Mouse (Mus musculus) heart, embryonic 10.5 days (tissue): ENCODE data around the gene Mtmr14. TPM values are rescaled to one million over a fixed set of nuclear protein-coding genes. Genes with fewer than 3 reads are reported as not detected.

ENCODE experiments used
- DNase-seq: peaks from one replicate; pipeline ENCODE4 v3.0.0-alpha.2; 2017; ENCODE audit warnings: low spot score
- H3K27ac ChIP-seq: fragments of 300-500 bp; sonication (generic); 2 replicates; pipeline ENCODE4 v1.5.1; 2016; ENCODE audit warnings: mild to moderate bottlenecking
- H3K27me3 ChIP-seq: fragments of 300-500 bp; sonication (generic); 2 replicates; pipeline ENCODE4 v1.6.1; 2016; ENCODE audit warnings: mild to moderate bottlenecking; ENCODE audit not compliant: poor library complexity, insufficient read depth, severe bottlenecking
- H3K36me3 ChIP-seq: fragments of 300-500 bp; sonication (generic); 2 replicates; pipeline ENCODE4 v1.6.1; 2016; ENCODE audit warnings: mild to moderate bottlenecking, moderate library complexity
- H3K4me1 ChIP-seq: fragments of 300-500 bp; sonication (generic); 2 replicates; pipeline ENCODE4 v1.6.1; 2016; ENCODE audit warnings: mild to moderate bottlenecking
- H3K4me3 ChIP-seq: fragments of 300-500 bp; sonication (generic); 2 replicates; pipeline ENCODE4 v1.5.1; 2016; ENCODE audit warnings: mild to moderate bottlenecking, moderate library complexity
- H3K9me3 ChIP-seq: fragments of 300-500 bp; sonication (generic); 2 replicates; pipeline ENCODE4 v1.6.1; 2016; ENCODE audit warnings: mild to moderate bottlenecking, moderate library complexity
- WGBS: fragments of 180-500 bp; shearing (Covaris S2); methylation state at CpG from one replicate; pipeline ENCODE4 v1.1.7; 2016; 5-methylcytosine and 5-hydroxymethylcytosine counted together
- polyA plus RNA-seq: library from polyadenylated mRNA; unstranded; fragments of >200 nt; fragmentation: Nextera tagmentation; extraction: Ambion mirVana; gene quantifications from 2 replicates; pipeline ENCODE4 v1.2.1, GENCODE M21; 2016

The Mtmr14 gene
- polyA plus RNA-seq, 1 experiment from 2014 or later: 36.6 TPM

DNA sequence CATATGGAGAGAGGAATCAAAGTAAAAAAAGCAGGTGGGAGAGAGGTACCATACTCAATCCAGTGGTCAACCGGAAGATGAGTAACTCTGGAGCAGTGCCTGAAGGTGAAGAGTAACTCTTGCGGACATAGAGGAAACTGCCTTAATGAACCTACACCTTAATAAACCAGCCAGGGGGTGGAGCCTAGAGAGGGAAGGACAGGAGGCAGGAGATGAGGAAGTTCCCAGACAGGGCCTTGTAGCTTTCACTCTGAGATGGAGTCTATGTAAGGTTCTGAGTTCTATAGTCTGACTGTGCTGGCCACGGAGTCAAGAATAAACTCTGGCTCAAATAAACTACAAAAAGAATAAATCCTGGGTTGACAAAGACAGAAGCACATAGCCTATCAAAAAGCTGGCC is 47.3 kb downstream of the Mtmr14 start:
- H3K36me3 ChIP-seq: peaks cover 3% of the 10 kb centered on the region; the same call in 1 of the 2 replicates
- peaks cover 19% of the 10 kb centered on the region for H3K4me1 ChIP-seq
- 71% methylated on average over 3 of the region's 3 CpGs for WGBS
- peaks cover 50% of the 10 kb centered on the region for H3K27me3 ChIP-seq
- H3K27ac ChIP-seq: no peak overlapping the region
- H3K4me3 ChIP-seq: no peak overlapping the region
- DNase-seq: no peak
- H3K9me3 ChIP-seq: no peaks in the 10 kb centered on the region

DNA sequence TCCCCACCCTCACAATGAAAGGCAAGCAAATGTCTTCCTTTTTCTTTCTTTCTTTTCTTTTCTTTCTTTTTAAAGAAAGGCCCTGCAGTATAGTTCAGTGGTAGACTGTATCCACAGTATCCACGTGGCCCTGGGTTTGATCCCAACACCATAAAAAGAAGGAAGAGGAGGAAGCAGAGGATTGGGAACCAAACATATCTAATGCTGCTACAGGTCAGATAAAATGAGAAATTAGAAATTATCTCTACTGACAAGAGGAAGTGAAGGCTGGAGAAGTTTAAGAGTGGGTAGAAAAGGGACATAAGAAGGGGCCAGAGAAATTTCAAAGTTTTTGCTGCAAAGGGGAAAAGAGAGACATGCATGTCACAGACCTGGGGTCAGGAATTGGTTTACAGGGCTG is 48.7 kb downstream of the Mtmr14 start:
- Histone ChIP-seq H3K27me3 (peaks cover 48% of the 10 kb centered on the region), H3K36me3 (no peaks in the 10 kb centered on the region), H3K4me1 (peaks cover 19% of the 10 kb centered on the region), H3K4me3 (no peak overlapping the region), H3K9me3 (no peaks in the 10 kb centered on the region), H3K27ac (no peak overlapping the region)
- WGBS: 63% methylated on average over 1 of the region's 1 CpGs
- no peak for DNase-seq

DNA sequence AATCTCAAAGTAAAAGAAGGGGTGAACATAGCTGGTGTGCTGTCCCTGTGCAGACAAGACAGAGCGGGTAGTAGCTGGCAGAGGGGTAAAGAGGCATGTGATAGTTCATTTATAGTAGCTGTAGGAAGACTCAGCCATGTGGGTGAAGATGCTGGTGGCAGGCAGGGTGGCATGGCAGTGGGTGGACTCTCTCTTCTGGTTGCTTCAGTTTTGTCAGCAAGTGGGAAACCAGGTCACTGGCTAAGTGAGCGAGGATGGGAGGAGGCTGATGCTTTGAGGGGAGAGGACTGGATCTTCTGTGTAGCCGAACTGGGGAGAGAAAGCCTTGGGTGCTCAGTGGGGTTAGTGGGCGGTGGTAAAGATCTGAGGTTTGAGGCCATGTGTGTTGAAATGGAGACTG is 49.6 kb downstream of the Mtmr14 start:
- peaks cover 39% of the 10 kb centered on the region for H3K27me3 ChIP-seq
- no peaks in the 10 kb centered on the region for H3K36me3 ChIP-seq
- no peak for DNase-seq
- no peak overlapping the region for H3K27ac ChIP-seq
- whole genome bisulfite sequencing: 59% methylated on average over 4 of the region's 4 CpGs
- peaks cover 14% of the 10 kb centered on the region for H3K4me1 ChIP-seq
- H3K4me3 ChIP-seq: no peak overlapping the region
- H3K9me3 ChIP-seq: no peaks in the 10 kb centered on the region

DNA sequence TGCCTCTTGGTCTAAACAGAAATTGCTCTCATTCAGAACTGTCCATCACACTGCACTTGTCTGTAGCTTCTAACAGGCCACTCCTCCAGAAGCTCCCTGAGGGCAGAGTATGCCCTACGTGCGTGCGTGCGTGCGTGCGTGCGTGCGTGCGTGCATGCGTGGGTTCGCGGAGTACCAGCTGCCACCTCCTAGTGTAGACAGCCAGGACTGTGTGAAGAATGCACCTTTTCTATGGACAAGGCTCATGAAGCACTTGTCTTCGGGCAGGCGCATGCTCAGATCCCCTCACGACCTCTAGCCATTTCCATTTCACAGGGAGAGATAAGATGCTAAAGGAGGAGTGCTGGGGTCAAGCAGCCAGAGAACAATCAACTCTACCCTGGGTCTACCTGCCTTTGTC is 51.7 kb downstream of the Mtmr14 start:
- Histone ChIP-seq H3K36me3 (no peaks in the 10 kb centered on the region), H3K9me3 (no peaks in the 10 kb centered on the region), H3K27ac (no peak overlapping the region), H3K27me3 (peaks cover 18% of the 10 kb centered on the region), H3K4me1 (no peaks in the 10 kb centered on the region), H3K4me3 (no peak overlapping the region)
- DNase-seq: no peak
- 82% methylated on average over 15 of the region's 15 CpGs for WGBS

DNA sequence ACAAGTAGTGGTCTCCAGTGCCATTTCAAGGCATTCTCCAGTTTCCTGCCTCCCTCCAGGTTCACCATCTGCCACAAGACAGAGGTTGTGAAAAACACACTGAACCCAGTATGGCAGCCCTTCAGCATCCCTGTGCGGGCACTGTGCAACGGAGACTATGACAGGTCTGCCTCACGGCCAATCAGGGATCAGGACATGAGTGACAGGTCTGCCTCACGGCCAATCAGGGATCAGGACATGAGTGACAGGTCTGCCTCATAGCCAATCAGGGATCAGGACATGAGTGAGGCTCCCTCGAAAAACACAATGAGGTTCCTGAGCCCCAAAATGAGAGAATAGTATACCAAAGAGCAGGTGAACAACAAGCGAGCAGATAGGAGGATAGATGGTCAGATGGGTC is 52.7 kb downstream of the Mtmr14 start:
- no peaks in the 10 kb centered on the region for H3K36me3 ChIP-seq
- 67% methylated on average over 6 of the region's 6 CpGs for WGBS
- H3K27ac ChIP-seq: no peak overlapping the region
- peaks cover 8% of the 10 kb centered on the region for H3K27me3 ChIP-seq
- no peaks in the 10 kb centered on the region for H3K9me3 ChIP-seq
- no peak overlapping the region for H3K4me3 ChIP-seq
- no peak for DNase-seq
- no peaks in the 10 kb centered on the region for H3K4me1 ChIP-seq

DNA sequence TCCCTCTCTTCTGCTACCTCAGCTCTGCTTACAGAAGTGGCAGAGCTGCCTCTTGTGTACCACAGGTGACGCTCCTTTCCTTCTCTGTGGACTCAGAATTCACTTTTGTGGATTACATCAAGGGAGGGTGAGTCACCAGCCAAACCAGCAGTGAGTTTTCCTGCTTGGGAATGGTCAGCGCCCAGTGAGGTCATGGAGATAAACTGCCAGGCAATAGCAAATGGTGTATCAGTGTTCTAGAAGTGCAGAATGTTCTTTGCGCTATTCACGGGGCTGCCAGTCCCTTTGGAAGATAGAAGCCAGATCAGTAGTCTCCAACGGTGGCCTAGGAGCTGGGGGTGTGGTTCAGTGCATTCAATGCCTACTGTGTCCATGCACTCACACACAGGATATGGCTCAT is 55.3 kb downstream of the Mtmr14 start:
- no peak overlapping the region for H3K4me3 ChIP-seq
- no peaks in the 10 kb centered on the region for H3K27me3 ChIP-seq
- no peaks in the 10 kb centered on the region for H3K9me3 ChIP-seq
- H3K4me1 ChIP-seq: no peaks in the 10 kb centered on the region
- 54% methylated on average over 5 of the region's 5 CpGs for WGBS
- DNase-seq: no peak
- H3K36me3 ChIP-seq: no peaks in the 10 kb centered on the region
- H3K27ac ChIP-seq: no peak overlapping the region

DNA sequence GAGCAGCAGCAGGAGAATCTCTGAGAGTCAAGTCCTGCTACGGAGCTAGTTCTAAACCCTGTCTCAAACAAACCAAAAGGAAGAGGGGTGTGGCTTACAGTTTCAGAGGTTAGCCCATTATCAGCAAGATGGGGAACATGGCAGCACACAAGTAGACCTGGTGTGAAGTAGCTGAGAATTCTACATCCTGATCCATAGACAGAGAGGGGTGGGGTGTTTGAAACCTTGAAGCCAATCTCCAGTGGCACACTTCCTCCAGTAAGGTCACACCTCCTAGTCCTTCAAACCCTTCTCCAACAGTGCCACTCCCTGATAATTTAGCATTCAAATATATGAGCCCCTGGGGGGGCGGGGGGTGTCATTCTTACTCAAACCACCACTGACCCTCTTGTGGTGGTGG is 58.4 kb downstream of the Mtmr14 start:
- Histone ChIP-seq H3K27me3 (no peaks in the 10 kb centered on the region), H3K4me1 (peaks cover 4% of the 10 kb centered on the region; the same call in 1 of the 2 replicates), H3K27ac (no peak overlapping the region), H3K36me3 (no peaks in the 10 kb centered on the region), H3K4me3 (no peak overlapping the region), H3K9me3 (no peaks in the 10 kb centered on the region)
- 66% methylated on average over 2 of the region's 2 CpGs for WGBS
- DNase-seq: no peak

DNA sequence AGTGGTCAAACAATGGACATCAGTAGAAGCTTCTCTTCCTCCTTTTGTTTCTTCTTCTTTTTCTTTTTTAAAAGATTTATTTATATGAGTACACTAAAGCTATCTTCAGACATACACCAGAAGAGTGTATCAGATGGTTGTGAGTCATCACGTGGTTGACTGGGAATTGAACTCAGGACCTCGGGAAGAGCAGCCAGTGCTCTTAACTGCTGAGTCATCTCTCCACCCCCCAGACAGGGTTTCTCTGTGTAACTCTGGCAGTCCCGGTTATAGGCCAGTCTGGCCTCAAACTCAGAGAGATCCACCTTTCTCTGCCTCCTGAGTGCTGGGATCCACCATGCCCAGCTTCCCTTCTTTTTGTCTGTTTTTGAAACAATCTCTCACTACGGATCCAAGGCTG is 59.0 kb downstream of the Mtmr14 start:
- H3K27me3 ChIP-seq: no peaks in the 10 kb centered on the region
- no peaks in the 10 kb centered on the region for H3K9me3 ChIP-seq
- no peak overlapping the region for H3K4me3 ChIP-seq
- WGBS: 64% methylated on average over 4 of the region's 4 CpGs
- no peak overlapping the region for H3K27ac ChIP-seq
- no peak for DNase-seq
- H3K4me1 ChIP-seq: peaks cover 7% of the 10 kb centered on the region; the same call in 1 of the 2 replicates
- no peaks in the 10 kb centered on the region for H3K36me3 ChIP-seq

DNA sequence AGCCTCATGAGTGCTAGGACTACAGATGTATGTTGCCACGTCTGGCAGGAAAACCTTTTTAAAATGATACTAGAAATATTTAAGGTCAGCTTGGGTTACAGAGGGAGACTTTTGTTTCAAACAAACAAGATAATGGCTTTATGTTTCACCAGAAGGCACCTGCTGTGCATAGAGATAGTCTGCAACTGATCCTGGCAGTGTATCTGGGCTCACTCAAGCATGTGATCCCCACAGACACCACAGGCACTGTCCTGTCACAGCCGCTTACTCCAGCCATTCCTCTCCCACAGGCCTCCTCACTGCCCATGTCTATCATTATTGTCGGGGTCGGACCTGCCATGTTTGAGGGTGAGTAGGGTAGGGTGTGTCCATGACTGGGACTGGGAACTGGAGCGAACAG is 63.7 kb downstream of the Mtmr14 start:
- no peaks in the 10 kb centered on the region for H3K27me3 ChIP-seq
- 78% methylated on average over 5 of the region's 5 CpGs for WGBS
- H3K36me3 ChIP-seq: no peaks in the 10 kb centered on the region
- no peak overlapping the region for H3K27ac ChIP-seq
- peaks cover 15% of the 10 kb centered on the region; the same call in 1 of the 2 replicates for H3K4me1 ChIP-seq
- H3K9me3 ChIP-seq: no peaks in the 10 kb centered on the region
- no peak overlapping the region for H3K4me3 ChIP-seq
- DNase-seq: no peak

DNA sequence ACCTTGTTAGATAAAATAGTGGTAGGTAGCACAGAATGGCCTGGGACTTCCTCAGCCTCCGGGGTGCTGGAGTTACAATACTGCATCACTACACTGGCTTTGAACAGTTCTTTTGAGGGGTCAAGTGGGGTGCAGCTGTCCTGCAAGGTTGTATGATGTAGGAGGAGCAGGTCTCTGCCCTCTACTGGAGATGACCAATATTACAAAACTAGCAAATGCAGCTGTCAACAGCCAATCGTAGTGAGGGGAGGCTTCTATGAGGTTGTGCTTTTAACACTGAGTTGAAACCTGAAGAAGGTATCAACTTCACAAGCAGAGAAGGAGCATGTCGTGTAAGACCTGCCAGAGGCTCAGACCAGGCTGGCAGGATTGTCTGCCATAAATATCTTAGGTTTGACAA is 64.6 kb downstream of the Mtmr14 start:
- Histone ChIP-seq H3K9me3 (no peaks in the 10 kb centered on the region), H3K27ac (no peak overlapping the region), H3K4me1 (peaks cover 15% of the 10 kb centered on the region; the same call in 1 of the 2 replicates), H3K36me3 (no peaks in the 10 kb centered on the region), H3K27me3 (no peaks in the 10 kb centered on the region), H3K4me3 (no peak overlapping the region)
- 23% methylated on average over 3 of the region's 3 CpGs for WGBS
- no peak for DNase-seq

DNA sequence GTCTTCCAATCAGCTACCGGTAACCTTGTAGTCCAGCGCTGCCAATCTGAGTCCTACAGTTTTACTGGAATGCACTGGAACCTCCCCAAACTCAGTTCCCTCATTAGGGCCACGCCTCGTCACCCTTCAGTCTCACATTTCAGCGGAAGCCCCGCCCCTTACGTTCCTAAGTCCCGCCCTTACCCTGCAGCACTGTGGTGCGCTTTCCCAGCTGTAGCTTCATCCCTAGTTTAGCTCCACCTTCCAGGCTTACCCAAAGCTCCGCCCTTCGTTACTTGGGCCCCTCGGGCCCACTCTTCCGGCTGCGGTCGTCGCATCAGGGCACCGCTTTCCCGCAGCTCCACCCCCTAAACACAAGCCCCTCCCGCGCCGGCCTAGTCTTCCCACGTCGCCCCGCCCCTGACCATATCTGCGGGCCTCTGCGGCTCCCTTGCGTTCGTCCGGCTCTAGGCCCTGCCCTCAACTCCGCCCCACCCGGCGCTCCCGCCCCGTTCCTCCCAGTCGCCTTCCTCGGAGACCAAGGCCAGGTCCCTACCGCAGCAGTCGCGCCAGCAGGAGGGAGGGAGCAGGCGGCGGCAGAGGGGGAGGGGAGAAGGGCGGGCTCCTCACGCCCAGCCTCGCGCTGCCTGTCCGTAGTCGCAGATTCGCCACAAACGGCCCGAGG is 68.8 kb downstream of the Mtmr14 start:
- H3K36me3 ChIP-seq: peaks cover 16% of the 10 kb centered on the region
- H3K9me3 ChIP-seq: no peaks in the 10 kb centered on the region
- H3K4me1 ChIP-seq: peaks cover 35% of the 10 kb centered on the region
- DNase-seq: peak; percentile 100
- no peaks in the 10 kb centered on the region for H3K27me3 ChIP-seq
- peak overlapping the region; percentile 80 for H3K4me3 ChIP-seq
- WGBS: under 1% methylated on average over 45 of the region's 50 CpGs
- H3K27ac ChIP-seq: peak overlapping the region; percentile 100

DNA sequence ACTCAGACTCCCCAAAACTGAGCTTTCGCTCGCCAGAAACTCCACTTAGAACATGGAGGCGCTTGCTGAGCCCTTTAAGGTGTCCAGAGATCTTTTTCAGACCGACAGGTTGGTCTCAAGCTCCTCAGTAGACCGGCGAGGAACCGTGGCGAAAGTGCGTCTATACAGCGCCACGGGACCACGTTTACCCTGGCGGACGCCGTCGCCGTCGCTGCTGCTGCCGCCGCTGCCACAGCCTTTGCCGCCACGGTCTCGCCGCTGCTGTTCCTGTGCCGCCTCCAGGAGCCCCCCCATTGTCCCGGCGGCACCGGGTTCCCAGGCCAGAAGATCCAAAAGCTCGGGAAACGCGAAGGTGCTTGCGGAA is 69.3 kb downstream of the Mtmr14 start, which contains the start of gene Brpf1:
Gene Brpf1 (plus strand): TSS at position 152 of the 364 bp plus-strand sequence.
- H3K9me3 ChIP-seq: no peaks in the 10 kb centered on the region
- H3K4me1 ChIP-seq: peaks cover 30% of the 10 kb centered on the region
- H3K4me3 ChIP-seq: peak within 1 kb of the TSS; percentile 80
- no peaks in the 10 kb centered on the region for H3K27me3 ChIP-seq
- DNase-seq: no peak
- H3K27ac ChIP-seq: peak within 1 kb of the TSS; percentile 100
- under 1% methylated on average over 32 of the region's 32 CpGs for WGBS
- H3K36me3 ChIP-seq: peaks cover 20% of the 10 kb centered on the region

DNA sequence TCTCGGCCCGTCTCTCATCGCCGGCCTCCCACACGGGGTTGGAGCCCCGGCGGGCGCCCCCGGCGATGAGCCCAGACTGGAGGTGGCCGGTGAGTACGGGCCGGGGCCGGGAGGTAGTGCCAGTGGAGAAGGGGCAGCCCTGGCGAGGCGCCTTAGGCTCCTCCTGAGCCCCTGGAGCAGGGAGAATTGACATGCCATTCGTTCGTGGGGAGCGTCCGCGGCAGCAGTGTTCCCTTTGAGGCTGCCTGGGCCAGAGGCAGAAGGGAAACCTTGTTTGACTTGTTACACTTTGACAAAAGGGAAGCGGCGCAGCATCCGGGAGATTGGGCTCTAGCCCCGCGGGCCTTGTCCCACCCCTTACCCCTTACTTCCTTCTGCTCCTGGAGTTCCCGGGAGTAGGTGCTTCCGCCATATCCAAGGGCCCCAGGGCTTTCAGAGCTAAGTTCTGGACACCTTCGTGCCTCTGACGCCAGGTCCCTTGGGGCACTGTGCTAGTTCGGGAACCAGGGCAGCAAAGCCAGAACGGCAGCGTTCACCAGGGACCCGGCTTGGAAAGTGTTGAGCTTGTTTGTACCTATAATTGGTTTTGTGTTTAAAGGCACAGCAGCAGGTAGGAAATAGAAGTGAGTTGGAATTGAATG is 70.0 kb downstream of the Mtmr14 start:
- no peak for DNase-seq
- H3K9me3 ChIP-seq: no peaks in the 10 kb centered on the region

More for the DNA sequence above, 70.0 kb downstream of the Mtmr14 start:
- peaks cover 27% of the 10 kb centered on the region for H3K36me3 ChIP-seq
- H3K27ac ChIP-seq: peak overlapping the region; percentile 100
- H3K4me1 ChIP-seq: peaks cover 26% of the 10 kb centered on the region
- peak overlapping the region; percentile 80 for H3K4me3 ChIP-seq
- no peaks in the 10 kb centered on the region for H3K27me3 ChIP-seq
- WGBS: under 1% methylated on average over 34 of the region's 34 CpGs
